Mouse (Mus musculus): ENCODE results near the gene Chrd. TPM values are rescaled to one million over a fixed set of nuclear protein-coding genes. Genes with fewer than 3 reads are reported as not detected.

Chrd gene
- total RNA-seq, 2 experiments from 2014 or later = 87.9 to 90.5 TPM

DNA sequence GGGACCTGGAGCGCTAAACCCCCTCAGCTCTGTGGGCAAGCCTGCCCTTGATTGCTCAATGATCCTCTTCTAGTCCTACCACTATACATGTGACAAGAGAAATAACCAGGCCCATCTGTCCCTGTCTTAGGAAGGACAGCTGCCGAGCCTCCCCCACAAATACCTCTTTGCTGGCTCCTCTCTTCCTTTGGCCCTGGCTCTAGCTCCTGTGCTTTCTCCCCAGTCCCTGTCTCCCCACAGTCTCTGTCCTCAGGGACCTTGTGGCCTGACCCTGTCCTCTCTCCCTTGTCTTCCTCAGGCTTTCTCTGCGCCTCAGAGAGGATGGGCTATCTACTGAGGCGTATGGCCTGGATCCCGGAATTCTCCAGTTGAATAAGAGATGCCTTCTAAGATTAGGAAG, 1.2 kb upstream of the Chrd start:
- peak in 1 of 2 experiments; percentile 79 for DNase-seq (ENCODE audit: low spot score in 2 of 2)

DNA sequence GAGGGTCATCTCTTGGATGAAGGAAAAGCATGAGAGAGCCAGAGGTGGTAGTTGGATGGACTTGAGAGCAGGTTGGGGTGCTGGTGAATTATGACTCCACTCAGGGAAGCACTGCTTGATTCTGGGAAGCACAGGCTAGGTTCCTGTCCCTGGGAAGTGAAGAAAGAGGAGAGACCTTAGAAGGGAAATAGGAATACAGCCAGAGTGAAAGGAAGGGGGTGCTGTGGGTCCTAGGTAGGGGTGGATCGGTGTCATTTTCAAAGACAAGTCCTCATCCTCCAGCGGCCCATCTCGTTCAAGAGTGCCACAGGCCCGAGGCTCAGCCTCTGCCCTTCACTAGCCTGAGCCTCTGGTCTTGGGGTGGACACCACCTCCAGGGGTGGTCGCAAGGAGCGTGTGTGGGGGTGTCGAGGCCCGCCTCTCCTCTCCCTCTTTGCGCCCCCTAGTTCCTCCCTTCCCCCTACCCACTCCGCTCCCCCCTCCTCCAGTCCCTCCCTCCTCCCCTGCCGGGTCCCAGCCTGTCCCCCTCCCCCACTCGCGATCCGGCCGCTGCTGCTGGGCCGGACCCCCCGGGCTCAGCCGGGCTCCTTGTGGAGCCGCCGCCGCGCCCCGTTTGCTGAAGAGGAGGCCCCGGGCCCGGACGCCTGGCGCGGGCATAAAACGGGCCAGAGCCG, 539 bp upstream of the Chrd start:
- no peak for DNase-seq (ENCODE audit: low spot score in 2 of 2)

DNA sequence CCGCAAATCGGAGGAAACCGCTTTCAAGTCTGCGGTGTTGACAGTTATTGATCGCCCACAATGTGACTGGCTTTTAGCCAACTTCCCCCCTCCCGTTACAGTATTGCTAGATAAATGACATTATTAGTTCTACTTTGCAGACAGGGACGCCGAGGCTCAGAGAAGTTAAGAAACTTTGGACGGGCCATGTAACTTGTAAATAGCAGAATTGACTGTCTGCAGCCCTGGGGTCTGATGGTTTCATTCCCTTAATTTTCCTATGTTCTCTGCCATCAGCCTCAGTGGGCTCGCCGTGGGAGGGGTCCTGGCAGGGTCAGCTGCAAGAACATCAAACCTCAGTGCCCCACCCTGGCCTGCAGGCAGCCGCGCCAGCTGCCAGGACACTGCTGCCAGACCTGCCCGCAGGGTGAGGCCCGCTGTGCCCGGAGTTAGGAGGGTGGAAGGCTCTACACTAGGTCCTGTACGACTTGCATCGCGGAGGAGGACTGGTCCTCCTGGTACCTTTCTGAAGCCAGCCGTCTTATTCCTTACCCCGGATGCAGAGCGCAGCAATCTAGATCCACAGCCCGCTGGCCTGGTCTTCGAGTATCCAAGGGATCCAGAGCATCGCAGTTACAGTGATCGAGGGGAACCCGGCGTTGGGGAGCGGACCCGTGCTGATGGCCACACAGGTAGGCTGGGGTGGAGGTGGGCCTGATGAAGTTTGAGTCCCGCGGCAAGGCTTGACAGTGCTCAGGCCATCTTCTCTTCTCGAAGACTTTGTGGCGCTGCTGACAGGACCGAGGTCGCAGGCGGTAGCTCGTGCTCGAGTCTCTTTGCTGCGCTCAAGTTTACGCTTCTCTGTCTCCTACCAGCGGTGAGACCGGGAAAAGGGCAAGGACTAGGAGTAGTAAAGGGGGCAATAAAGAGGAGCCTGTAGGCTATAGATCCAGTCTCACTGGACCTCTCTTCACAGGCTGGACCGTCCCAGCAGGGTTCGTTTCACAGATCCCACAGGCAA, 1.1 kb downstream of the Chrd start, which contains the start of gene Thpo:
Gene Thpo, minus strand, starts transcription at position 781 of the 1,000 bp plus-strand sequence.
- DNase-seq (ENCODE audit: low spot score in 2 of 2) = peak in 1 of 2 experiments; percentile 73

DNA sequence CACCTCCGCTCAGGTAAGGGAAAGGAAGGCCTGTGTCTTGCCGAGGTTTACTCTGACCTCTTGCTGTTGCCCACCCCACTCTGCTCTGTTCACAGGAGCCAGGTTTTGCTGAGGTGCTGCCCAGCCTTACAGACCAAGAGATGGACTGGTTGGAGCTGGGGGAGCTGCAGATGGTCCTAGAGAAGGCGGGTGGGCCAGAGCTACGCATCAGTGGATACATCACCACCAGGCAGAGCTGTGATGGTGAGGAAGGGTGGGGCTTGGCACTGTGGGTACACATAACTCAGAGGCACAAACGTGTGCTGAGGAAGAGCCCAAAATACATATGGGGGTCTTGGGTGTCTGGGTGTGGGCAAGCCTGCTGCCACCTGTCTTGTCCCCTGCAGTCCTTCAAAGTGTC, 2.7 kb downstream of the Chrd start:
- DNase-seq (ENCODE audit: low spot score in 2 of 2) = no peak

DNA sequence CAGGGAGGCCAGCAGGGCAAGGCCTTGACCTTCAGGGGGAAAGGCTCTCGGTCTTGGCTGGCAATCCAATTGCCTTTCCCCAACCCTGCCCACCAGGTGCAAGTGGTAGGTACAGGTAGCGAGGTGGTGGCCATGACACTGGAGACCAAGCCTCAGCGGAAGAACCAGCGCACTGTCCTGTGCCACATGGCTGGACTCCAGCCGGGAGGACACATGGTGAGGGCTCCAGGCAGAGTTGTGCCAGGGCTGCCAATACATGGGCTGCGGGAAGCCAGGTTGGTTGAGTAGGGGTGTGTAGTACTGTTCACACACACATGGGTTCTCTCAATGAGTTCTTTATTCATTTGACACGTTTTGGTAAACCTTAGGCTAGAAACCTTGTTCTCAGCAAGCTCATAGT, 3.2 kb downstream of the Chrd start:
- DNase-seq (ENCODE audit: low spot score in 2 of 2) = no peak

DNA sequence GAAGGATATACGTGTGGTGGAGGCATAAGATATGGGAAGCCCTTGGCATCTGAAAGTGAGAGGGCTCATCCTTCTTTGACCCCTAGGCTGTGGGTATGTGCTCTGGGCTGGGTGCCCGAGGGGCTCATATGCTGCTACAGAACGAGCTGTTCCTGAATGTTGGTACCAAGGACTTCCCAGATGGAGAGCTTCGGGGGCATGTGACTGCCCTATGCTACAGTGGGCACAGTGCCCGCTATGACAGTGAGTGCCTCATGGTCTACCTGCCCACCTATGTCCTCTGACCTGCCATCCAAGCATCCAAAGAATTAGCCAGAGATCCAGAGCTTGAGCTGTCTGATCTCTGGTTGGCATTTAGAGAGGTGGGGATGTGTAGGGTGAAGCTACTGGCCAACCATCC, 3.9 kb downstream of the Chrd start:
- DNase-seq (ENCODE audit: low spot score in 2 of 2) = no peak

DNA sequence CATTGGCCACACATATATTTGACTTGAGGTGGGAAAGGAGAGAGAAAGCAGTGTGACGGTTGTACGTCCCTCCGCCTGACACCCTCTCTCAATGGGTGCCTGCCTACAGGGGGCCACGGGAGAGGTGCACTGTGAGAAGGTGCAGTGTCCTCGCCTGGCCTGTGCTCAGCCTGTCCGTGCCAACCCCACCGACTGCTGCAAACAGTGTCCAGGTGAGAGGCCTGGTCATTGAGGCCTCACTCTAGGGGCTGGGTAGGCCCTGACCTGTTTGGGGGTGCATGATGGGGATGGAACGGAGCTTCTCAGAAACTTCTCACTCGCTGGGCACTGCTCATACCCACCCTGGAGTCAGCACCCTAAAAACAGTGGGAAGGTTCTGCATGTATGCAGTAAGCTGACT, 6.9 kb downstream of the Chrd start:
- no peak for DNase-seq (ENCODE audit: low spot score in 2 of 2)

DNA sequence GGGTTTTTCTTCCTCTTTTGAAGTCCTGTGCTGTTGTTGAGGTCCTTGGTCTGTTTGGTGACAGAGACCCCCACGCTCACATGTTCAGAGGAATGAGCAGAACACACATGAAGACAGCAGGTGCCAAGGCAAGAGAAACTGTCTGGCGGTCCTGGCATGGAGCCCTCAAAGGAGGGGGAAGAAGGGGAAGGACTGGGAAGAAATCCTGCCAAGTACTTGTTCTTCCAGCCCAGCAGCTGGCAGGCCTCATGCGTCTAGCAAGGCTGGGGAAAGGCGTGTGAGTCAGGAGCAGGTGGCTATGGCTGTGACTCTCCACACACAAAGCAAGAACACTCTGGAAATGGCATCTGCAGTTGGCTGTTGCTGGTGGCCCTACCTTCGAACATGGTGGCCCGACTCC, 13.7 kb downstream of the Chrd start:
- peak; percentile 75 to 76 for DNase-seq (ENCODE audit: low spot score in 2 of 2)

DNA sequence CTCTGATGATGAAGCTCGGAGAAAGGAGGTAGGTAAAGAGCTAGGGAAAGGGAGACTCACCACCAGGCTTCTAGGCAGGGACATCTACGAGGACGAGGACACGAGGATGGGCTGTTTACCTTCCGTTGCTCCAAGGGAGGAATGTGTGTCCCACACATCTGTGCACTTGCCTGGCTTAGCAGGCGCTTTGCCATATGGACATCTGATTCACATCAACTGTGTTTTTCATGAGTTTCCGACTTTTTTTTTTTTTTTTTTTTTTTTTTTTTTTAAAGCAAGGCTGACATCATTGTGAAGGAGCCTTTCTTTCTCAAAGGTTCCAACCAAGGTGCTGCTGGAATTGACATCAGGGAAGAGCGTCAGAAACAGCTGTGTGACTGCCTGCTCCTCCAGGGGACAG, 17.6 kb downstream of the Chrd start:
- DNase-seq (ENCODE audit: low spot score in 2 of 2) = peak in 1 of 2 experiments; percentile 37

DNA sequence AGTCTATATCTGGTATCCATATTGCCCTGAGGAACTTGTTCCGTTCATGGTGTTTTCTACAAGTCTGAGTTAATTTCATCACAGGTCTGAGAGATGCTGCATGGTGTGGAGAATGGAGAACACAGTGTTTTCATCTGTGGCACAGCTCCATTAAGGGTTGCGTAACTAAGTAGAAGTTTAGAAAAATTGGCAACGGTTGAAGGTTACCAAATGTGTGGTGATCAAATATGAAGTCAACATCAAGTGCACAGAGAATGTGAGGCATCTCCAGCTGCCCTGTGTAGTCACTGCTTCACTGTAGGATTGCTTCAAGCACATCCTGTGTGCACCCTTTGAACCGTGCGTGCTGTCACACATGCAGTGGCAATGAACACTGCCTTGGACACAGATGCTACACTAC, 23.1 kb downstream of the Chrd start:
- peak in 1 of 2 experiments; percentile 48 for DNase-seq (ENCODE audit: low spot score in 2 of 2)

DNA sequence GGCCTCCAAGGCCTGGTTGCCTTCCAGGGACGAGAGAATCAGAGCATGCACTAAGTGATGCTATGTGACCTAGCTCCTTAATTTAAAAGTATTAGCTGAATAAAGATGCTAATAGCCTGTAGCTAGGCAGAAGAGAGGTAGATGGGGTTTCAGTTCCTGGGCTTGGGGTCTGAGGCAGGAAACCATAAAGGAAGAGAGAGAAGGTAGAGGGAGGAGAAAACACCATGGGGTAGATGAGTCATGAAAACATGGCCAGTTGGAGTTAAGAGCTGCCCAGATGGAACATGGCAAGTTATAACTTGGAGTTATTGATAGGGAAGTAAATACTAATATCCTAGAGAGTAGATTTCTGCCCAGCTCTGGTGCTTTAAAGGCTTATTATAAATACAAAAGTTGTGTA, 24.5 kb downstream of the Chrd start:
- no peak for DNase-seq (ENCODE audit: low spot score in 2 of 2)

DNA sequence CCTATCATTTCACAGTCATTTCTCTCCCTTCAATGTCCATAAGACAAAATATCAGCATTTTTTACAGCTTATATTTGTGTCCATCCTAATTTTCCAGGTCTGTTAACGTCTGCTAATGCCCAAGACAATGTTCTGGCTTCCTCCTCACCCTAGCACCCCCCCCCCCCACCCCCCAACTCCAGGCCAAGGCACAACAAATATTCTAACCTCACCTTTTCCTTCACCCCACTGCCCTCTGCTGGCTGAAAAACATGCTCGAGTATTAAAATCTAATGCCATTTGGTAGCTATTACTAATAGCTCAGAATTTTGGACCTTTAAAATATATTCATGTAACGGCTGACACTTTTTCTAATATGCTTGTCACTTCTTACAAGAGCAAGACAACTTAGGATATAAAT, 28.8 kb downstream of the Chrd start:
- peak in 1 of 2 experiments; percentile 64 for DNase-seq (ENCODE audit: low spot score in 2 of 2)

DNA sequence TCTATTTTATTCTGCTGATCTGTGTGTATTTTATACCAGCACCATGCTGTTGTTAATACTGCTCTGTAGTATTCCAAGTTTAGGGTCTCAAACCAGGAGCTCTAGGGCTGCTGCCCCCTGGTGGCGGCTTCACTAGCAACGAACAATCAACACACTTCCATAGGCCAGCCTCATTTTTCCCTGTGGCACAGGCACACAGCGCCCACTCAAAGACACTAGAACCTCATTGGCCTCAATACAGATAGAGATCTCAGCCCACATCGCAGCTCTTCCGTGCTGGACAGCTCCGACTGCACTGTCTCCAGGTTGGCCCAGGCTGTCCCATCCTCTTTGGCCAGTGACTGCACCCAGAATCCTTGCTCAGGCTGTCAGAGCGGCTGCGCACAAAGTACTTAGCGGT, 32.3 kb downstream of the Chrd start:
- DNase-seq (ENCODE audit: low spot score in 2 of 2) = no peak

DNA sequence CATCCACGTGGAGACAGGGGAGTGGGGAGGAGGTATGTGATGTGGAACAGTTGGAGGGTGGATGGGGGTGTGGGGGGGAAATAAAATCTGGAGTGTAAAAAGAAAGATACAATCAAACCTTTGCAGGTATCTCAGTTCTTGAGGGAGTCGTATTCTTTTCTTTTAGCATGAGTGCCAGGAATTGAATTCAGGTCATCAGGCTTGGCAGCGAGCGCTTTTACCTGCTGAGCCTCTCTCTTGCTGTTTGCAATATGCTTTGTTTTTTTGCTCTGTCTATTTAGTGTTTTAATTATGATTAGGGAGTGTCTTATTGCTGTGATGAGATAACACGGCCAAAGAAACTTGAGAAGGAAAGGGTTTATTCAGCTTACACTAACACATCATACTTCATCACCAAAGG, 42.1 kb downstream of the Chrd start:
- no peak for DNase-seq (ENCODE audit: low spot score in 2 of 2)

DNA sequence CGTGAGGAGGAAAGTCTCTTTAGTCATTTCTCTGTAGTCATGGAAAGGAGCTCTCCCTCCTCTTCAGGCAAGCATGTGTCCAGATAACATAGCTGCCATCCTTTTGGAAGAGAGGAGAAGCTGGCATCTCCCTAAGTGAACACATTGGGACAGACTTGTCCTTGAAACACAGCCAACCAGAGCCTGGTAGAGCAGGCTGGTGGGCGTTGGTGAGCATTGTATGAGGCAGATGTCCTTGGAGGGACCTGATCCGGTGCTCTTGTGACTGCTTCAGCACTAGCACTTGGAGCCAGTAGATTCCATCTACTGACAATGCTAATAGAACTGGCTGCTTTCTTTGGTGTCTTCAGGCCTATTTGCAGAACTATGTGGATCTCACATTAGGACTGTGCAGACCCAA, 46.9 kb downstream of the Chrd start:
- peak; percentile 16 to 54 for DNase-seq (ENCODE audit: low spot score in 2 of 2)

DNA sequence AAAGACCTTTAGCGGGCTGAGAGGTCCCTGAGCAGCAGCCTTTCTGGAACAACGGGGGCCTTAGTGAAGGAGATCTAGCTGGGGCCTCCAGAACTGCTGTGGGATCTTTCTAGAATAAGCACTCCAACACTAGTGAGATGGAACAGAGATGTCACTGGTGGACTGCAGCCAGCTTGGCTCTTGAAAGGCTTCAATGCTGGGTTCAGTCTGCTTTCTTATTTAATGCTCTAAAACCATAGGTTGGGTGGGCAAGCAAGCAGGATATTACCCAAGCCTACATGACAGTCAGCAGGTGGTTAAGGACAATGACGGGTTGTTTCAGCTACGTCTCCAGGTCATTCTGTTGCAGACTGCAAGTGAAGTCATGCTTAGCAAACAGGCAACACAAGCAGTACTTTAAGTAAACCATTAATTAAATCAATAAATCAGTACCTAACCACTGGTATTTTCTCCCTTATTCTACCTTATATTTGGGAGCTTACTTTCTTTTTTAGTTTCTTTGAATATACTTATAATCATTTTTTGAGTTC, 48.2 kb downstream of the Chrd start:
- no peak for DNase-seq (ENCODE audit: low spot score in 2 of 2)

DNA sequence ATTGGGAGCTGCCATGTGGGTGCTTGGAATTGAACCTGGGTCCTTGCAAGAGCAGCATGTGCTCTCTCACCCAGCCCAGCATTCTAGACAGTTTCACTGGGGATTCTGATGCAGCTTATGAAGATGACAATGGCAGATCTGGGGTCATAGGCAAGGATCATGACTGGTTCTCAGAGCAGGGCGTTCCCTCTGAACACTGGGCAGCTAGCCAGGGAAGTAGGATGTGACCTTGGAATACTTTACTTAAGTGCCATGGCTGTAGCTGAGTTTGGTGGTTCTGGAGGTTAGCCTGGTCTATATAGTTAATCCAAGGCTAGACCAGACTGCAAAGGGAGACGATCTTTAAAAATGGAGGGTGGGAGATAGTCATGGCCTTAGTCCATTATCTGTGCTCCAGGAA, 51.0 kb downstream of the Chrd start:
- no peak for DNase-seq (ENCODE audit: low spot score in 2 of 2)

DNA sequence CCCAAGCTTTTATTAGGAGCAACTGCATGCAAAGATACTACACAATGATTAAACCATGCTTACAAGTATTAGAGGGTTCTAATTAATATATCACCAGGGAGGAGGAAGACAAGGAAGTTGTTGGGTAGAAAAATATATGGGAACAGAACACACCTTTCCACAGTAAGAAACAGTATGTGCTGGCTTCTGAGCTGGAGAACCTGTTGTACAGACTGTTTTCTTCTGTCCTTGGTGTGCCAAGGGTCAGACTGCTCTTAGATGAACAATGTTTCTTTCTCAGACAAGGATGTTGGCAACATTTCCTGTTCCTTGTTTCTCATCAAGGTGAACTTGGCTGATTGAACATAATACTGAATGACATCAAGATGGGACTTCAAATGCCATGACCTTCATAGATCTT, 51.8 kb downstream of the Chrd start:
- DNase-seq (ENCODE audit: low spot score in 2 of 2) = no peak

DNA sequence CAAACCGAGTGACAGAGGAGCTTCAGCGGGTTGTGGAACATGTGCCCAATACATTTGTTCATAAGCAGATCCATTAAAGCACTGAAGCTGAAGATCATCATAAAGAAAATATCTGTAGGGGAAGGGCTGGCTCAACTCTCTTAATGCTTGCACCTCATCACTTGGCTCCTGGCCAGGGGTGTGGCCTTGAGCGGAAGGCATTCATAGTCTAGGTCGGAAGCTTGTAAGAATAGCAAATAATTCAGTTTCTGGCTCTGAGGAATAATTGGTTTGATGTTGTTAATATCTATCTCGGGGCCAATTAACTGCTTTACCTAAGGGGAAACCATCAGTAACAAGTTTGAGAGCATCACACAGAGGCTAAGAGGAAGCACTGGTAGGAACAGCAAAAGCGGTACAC, 53.6 kb downstream of the Chrd start:
- DNase-seq (ENCODE audit: low spot score in 2 of 2) = no peak

DNA sequence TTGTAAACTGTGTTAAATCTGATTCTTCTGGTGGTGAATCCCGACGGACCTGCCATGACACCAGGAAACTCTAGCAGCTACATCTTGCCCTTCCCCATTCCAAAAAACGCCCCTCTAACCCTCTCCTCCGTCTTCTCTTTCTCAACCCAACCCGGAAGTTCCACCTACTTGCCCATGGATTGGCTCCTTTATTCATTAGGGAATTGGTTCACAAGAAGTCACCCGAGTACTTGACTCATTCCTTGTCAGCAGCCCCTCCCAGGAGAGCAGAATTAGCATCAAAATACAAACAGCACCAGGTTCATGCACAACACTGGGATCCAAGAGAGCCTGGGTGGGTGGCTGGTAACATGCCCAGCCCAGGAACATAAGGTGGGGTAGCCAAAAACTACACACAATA, 58.9 kb downstream of the Chrd start:
- no peak for DNase-seq (ENCODE audit: low spot score in 2 of 2)
